Mouse (Mus musculus) embryonic facial prominence, embryonic 10.5 days (tissue): Measurements from ENCODE around the gene Trib3. TPM values are rescaled to one million over a fixed set of nuclear protein-coding genes. Genes with fewer than 3 reads are reported as not detected.
"Not testable (repeated sequence)": the region's sequence is repeated elsewhere in the genome, so short reads cannot be mapped to it uniquely, and the experiment has no call there.

Source experiments
- DNase-seq: peaks from one replicate; pipeline ENCODE4 v3.0.0-alpha.2; 2017; ENCODE audit warnings: low spot score
- H3K27ac ChIP-seq: fragments of 300-500 bp; sonication (generic); replicated peaks from 2 replicates; pipeline ENCODE4 v1.5.1; 2016; ENCODE audit warnings: mild to moderate bottlenecking
- H3K27me3 ChIP-seq: fragments of 300-500 bp; sonication (generic); replicated peaks from 2 replicates; pipeline ENCODE4 v1.6.1; 2016; ENCODE audit warnings: low read depth, mild to moderate bottlenecking; ENCODE audit not compliant: poor library complexity, severe bottlenecking
- H3K36me3 ChIP-seq: fragments of 300-500 bp; sonication (generic); replicated peaks from 2 replicates; pipeline ENCODE4 v1.6.1; 2016; ENCODE audit warnings: mild to moderate bottlenecking, moderate library complexity
- H3K4me1 ChIP-seq: fragments of 300-500 bp; sonication (generic); 2 replicates; pipeline ENCODE4 v1.6.1; 2016
- H3K4me3 ChIP-seq: fragments of 300-500 bp; sonication (generic); 2 replicates; pipeline ENCODE4 v1.5.1; 2016; ENCODE audit warnings: mild to moderate bottlenecking, moderate library complexity
- H3K9me3 ChIP-seq: fragments of 300-500 bp; sonication (generic); 2 replicates; pipeline ENCODE4 v1.6.1; 2016; ENCODE audit warnings: mild to moderate bottlenecking
- WGBS: fragments of 180-500 bp; shearing (Covaris S2); methylation state at CpG from one replicate; pipeline ENCODE4 v1.1.7; 2016; 5-methylcytosine and 5-hydroxymethylcytosine counted together
- polyA plus RNA-seq: library from polyadenylated mRNA; unstranded; fragments of >200 nt; fragmentation: Nextera tagmentation; extraction: Ambion mirVana; gene quantifications from 2 replicates; pipeline ENCODE4 v1.2.1, GENCODE M21; 2016

Trib3 gene
- polyA plus RNA-seq, 1 experiment from 2014 or later = 2.5 TPM

DNA sequence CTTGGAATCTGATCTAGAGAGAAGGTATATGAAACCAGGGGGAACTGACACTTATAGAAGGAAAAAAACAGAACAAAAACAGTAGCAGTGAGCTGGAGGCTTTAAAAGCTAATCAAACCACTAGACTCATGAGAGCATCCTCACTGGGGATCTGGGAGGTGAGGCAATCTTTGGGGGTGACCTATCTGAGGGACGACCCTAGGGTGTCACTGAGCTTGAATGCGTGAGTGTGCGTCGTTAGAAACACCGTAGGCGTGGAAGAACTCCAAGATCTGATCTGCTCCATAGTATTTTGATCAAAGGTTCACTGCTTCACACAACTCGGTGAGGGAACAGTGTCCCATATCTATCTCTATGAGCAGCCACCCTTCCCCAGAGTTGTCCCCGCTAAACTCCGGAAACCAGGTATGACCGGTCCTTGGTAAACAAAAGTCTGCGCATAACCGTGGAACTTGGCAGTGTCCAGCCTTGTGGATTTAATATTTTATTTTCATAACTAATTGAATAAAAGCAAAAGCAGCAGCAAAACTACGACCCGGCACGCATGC, 50.6 kb downstream of the Trib3 start:
- peaks cover 23% of the 10 kb centered on the region for H3K4me1 ChIP-seq
- no peaks in the 10 kb centered on the region for H3K9me3 ChIP-seq
- no peak for DNase-seq
- under 1% methylated on average over 15 of the region's 15 CpGs for WGBS
- H3K27ac ChIP-seq = no peak overlapping the region
- no peaks in the 10 kb centered on the region for H3K27me3 ChIP-seq
- H3K4me3 ChIP-seq = peak overlapping the region; percentile 98
- peaks cover 6% of the 10 kb centered on the region for H3K36me3 ChIP-seq

DNA sequence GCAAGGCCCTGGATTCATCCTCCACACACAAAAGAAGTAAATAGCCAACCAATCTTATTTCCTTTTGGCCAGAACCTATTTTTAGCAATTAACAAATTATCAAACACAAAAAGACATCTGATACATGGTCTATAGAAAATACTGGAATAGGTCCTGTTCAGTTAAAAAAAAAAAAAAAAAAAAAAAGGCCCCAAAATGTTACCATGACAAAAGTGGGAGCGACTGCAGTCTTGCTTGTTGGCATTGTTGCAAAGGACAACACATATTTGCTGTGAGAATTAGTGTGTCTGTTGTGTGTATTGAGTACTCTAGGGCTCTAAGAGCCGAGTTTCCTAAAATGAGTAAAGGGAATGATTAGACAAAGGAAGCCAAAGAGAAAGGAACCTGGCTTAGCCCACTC, 51.4 kb downstream of the Trib3 start:
- 66% methylated on average over 2 of the region's 2 CpGs for WGBS
- Histone ChIP-seq H3K4me3 (no peak overlapping the region), H3K9me3 (no peaks in the 10 kb centered on the region), H3K36me3 (peaks cover 12% of the 10 kb centered on the region), H3K27me3 (no peaks in the 10 kb centered on the region), H3K27ac (no peak overlapping the region), H3K4me1 (peaks cover 23% of the 10 kb centered on the region)
- DNase-seq = no peak

DNA sequence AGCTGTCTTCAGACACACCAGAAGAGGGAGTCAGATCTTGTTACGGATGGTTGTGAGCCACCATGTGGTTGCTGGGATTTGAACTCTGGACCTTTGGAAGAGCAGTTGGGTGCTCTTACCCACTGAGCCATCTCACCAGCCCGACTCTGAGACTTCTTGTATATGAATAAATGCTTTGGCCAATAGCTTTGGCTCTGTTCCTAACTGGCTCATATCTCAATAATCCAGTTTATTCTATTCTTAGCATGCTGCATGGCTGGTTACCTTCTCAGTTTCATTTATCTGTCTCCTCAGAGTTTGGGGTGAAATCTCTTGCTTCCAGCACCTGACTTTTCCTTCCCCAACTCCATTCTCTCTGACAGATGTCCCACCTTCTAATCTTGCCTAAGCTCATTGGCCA, 54.2 kb downstream of the Trib3 start:
- not testable (repeated sequence) for H3K9me3 ChIP-seq, H3K27ac ChIP-seq, H3K4me1 ChIP-seq, H3K27me3 ChIP-seq, DNase-seq, H3K4me3 ChIP-seq
- WGBS = 88% methylated on average over 2 of the region's 2 CpGs
- peaks cover 40% of the 10 kb centered on the region for H3K36me3 ChIP-seq

DNA sequence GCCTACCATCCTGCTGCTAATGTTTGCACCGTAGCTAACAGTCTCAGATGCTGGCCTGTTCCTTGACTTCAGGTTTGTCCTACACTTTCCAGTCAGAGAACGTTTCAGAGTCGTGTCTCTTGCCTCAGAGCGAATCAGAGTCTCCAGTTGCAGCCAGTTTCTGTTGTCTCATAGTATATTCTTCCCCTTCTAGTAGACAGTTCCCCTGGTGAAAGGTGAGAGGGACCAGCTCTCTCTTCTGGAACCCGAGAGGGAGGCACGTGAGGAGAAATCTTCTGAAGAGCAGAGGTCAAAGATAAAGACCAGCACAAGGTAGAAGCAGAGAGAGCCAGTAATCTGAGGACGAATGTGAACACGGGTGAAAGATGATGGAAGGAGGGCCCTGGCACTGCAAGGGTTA, 55.8 kb downstream of the Trib3 start:
- H3K4me3 ChIP-seq = no peak overlapping the region
- H3K4me1 ChIP-seq = peaks cover 1% of the 10 kb centered on the region; the same call in 1 of the 2 replicates
- peaks cover 56% of the 10 kb centered on the region for H3K36me3 ChIP-seq
- 82% methylated on average over 8 of the region's 8 CpGs for WGBS
- H3K27me3 ChIP-seq = no peaks in the 10 kb centered on the region
- H3K27ac ChIP-seq = no peak overlapping the region
- H3K9me3 ChIP-seq = no peaks in the 10 kb centered on the region
- DNase-seq = no peak

DNA sequence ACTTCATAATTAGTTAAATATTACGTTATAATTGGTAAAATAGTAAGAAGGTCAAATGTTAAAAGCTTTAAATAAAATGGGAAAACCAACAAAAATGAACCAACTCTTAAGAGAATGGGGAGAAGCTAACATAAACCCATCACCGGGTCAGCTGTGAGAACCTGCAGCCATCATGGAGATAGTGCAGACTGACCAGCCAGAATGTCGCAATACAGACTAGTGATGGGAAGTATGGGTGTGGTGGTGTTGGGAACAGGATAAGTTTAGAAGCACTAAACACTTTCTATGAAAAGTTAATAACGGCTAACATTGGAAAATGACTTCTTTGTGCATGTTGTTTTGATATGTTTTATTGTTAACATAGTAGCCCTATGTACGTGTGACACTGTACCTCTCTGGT, 56.3 kb downstream of the Trib3 start:
- Histone ChIP-seq H3K4me1 (no peaks in the 10 kb centered on the region), H3K27me3 (no peaks in the 10 kb centered on the region), H3K4me3 (no peak overlapping the region), H3K9me3 (no peaks in the 10 kb centered on the region), H3K27ac (no peak overlapping the region), H3K36me3 (peaks cover 60% of the 10 kb centered on the region)
- WGBS = 91% methylated on average over 5 of the region's 5 CpGs
- no peak for DNase-seq

Other genes with a start within 250 kb of the Trib3 start
- gene Srxn1, start 238.5 kb downstream of the Trib3 start, polyA plus RNA-seq = 10.7 and 12.4 TPM in 2 replicates
- gene Tcf15, start 200.5 kb downstream of the Trib3 start, polyA plus RNA-seq = 9.2 and 10.3 TPM in 2 replicates
- gene Csnk2a1, start 117.2 kb downstream of the Trib3 start, polyA plus RNA-seq = 77.8 and 82.6 TPM in 2 replicates
- 30.8 and 32.0 TPM in 2 replicates for gene Tbc1d20, start 50.2 kb downstream of the Trib3 start, polyA plus RNA-seq
- gene Rbck1, start 11.4 kb downstream of the Trib3 start, polyA plus RNA-seq = 96.2 and 98.1 TPM in 2 replicates
- 0.87 and 2.5 TPM in 2 replicates for gene Nrsn2, start 32.6 kb upstream of the Trib3 start, polyA plus RNA-seq
- gene Sox12, start 54.0 kb upstream of the Trib3 start, polyA plus RNA-seq = 10.6 and 11.5 TPM in 2 replicates
- gene Zcchc3, start 71.0 kb upstream of the Trib3 start, polyA plus RNA-seq = 53.4 and 58.3 TPM in 2 replicates
- 0.43 and 0.71 TPM in 2 replicates for gene 6820408C15Rik, start 71.6 kb upstream of the Trib3 start, polyA plus RNA-seq
- not detected in 2 replicates for gene Defb23, start 120.6 kb upstream of the Trib3 start, polyA plus RNA-seq
- gene Defb20, start 133.0 kb upstream of the Trib3 start, polyA plus RNA-seq = not detected in 2 replicates
- not detected in 2 replicates for gene Defb22, start 146.1 kb upstream of the Trib3 start, polyA plus RNA-seq
- gene Defb26, start 167.7 kb upstream of the Trib3 start, polyA plus RNA-seq = not detected in 2 replicates
- not detected in 2 replicates for gene Defb28, start 174.2 kb upstream of the Trib3 start, polyA plus RNA-seq
- not detected in 2 replicates for gene Defb29, start 196.1 kb upstream of the Trib3 start, polyA plus RNA-seq
- not detected in 2 replicates for gene Gm17416, start 225.3 kb upstream of the Trib3 start, polyA plus RNA-seq
- not detected in 2 replicates for gene Defb21, start 228.7 kb upstream of the Trib3 start, polyA plus RNA-seq
- gene Defb19, start 236.3 kb upstream of the Trib3 start, polyA plus RNA-seq = not detected in 2 replicates